Mouse (Mus musculus) embryonic facial prominence, embryonic 14.5 days (tissue): ENCODE measurements around the gene 2510009E07Rik. TPM values are rescaled to one million over a fixed set of nuclear protein-coding genes. Genes with fewer than 3 reads are reported as not detected.

Source experiments
- ATAC-seq: fragments of 200-750 bp; cut with Nextera tagmentation; 2 replicates; pipeline ENCODE4 v1.8.0; 2017; ENCODE audit warnings: low read depth, moderate number of reproducible peaks, moderate TSS enrichment
- DNase-seq: peaks from one replicate; pipeline ENCODE4 v3.0.0-alpha.2; 2015; ENCODE audit warnings: low spot score
- H3K27ac ChIP-seq: fragments of 300-500 bp; sonication (generic); replicated peaks from 2 replicates; pipeline ENCODE4 v1.5.1; 2014; ENCODE audit warnings: low read depth, mild to moderate bottlenecking, low read length, moderate library complexity
- H3K27me3 ChIP-seq: fragments of 300-500 bp; sonication (generic); replicated peaks from 2 replicates; pipeline ENCODE4 v1.6.1; 2014; ENCODE audit warnings: low read length; ENCODE audit not compliant: control insufficient read depth, insufficient read depth
- H3K36me3 ChIP-seq: fragments of 300-500 bp; sonication (generic); 2 replicates; pipeline ENCODE4 v1.6.1; 2014; ENCODE audit warnings: low read length, mixed read lengths; ENCODE audit not compliant: control insufficient read depth, insufficient read depth
- H3K4me1 ChIP-seq: fragments of 300-500 bp; sonication (generic); 2 replicates; pipeline ENCODE4 v1.6.1; 2014; ENCODE audit warnings: antibody characterized with exemption, low read length; ENCODE audit not compliant: control insufficient read depth, insufficient read depth
- H3K4me2 ChIP-seq: fragments of 300-500 bp; sonication (generic); 2 replicates; pipeline ENCODE4 v1.6.1; 2014; ENCODE audit warnings: low read depth, mild to moderate bottlenecking, low read length, moderate library complexity, mixed read lengths
- H3K4me3 ChIP-seq: fragments of 300-500 bp; sonication (generic); 2 replicates; pipeline ENCODE4 v1.5.1; 2014; ENCODE audit warnings: low read depth, mild to moderate bottlenecking, low read length
- H3K9ac ChIP-seq: fragments of 300-500 bp; sonication (generic); 2 replicates; pipeline ENCODE4 v1.6.1; 2014; ENCODE audit warnings: low read depth, mild to moderate bottlenecking, low read length, moderate library complexity, mixed read lengths
- H3K9me3 ChIP-seq: fragments of 300-500 bp; sonication (generic); 2 replicates; pipeline ENCODE4 v1.6.1; 2016; ENCODE audit warnings: low read length; ENCODE audit not compliant: control insufficient read depth
- WGBS: fragments of 180-500 bp; shearing (Covaris S2); extraction: QIAGEN DNeasy Blood & Tissue Kit; methylation state at CpG from one replicate; pipeline ENCODE4 v1.1.7; 2014; 5-methylcytosine and 5-hydroxymethylcytosine counted together
- polyA plus RNA-seq: library from polyadenylated mRNA; unstranded; fragments of >200 nt; fragmentation: Nextera tagmentation; extraction: Ambion mirVana; gene quantifications from 2 replicates; pipeline ENCODE4 v1.2.1, GENCODE M21; 2014

Gene 2510009E07Rik
- polyA plus RNA-seq, 1 experiment from 2014 or later, result 22.9 TPM

DNA sequence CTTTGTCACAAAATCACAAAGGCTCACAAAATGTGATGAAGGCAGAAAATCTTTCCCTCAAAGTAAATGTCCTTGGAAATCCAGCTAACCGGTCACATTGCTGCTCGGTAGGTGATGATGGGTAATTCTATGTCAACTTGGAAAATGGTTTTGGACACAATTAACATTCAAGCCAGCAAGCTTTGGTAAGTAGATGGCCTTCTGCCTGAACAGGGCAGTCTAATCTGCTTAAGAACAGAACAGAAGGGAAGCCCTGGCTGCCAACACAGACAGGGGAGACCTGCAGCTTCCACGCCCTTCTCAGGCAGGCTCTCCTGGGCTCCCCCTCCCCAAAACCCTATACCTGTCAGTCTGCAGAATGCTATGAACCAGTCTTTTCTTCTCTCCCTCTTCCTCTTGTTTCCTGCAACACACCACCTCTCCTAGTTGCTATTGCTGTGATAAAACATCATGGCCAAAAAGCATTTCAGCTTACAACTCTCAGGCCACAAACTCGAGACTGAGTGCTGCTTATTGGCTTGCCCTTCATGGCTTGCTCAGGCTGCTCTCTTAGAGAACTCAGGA lies 29.0 kb downstream of the 2510009E07Rik start:
- Histone ChIP-seq H3K27ac (no peak overlapping the region), H3K27me3 (peaks cover 5% of the 10 kb centered on the region; the same call in 1 of the 2 replicates), H3K4me2 (no peak overlapping the region), H3K4me1 (no peaks in the 10 kb centered on the region), H3K9ac (no peak overlapping the region), H3K4me3 (no peak overlapping the region), H3K36me3 (no peaks in the 10 kb centered on the region), H3K9me3 (0 out of 2 replicates have a peak, but pooled peaks cover 3% of the 10 kb centered on the region)
- no peak for ATAC-seq
- DNase-seq, result no peak
- WGBS, result 24% methylated on average over 4 of the region's 4 CpGs

DNA sequence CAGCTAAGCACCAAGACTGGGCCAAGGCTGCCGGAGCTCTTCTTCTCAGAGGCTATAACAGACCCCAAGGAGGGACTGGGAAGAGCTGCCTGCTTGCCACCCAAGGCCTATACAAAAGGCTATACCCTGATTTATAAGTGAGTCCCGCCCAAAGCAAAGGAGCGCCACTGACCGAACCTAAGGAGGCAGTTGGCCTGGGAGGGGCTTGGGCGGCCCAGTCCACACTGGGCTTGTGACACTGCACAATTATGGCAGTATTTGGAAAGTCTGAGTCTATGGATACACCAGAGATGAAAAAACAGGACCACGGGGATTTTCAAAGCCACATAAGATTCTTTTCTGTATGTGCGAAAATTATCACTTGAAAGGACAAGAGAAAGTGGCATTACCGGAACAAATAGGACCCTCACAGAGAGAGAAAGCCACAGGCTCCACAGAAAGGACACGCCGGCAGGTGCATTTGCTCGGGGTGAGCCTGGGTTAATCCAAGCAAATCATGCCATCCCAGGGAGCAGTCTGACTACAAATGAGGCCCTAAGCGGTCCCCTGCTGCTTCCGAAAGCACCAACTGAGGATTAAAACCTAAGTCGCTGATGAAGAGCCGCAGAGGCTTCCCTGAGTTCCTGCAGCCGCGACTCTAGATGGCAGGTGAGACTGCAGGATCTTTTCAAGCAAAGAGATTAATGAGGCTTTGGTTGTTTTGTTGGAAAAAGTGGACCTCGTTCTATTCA lies 29.7 kb downstream of the 2510009E07Rik start:
- Histone ChIP-seq H3K4me3 (no peak overlapping the region), H3K36me3 (no peaks in the 10 kb centered on the region), H3K27ac (no peak overlapping the region), H3K4me1 (no peaks in the 10 kb centered on the region), H3K27me3 (peaks cover 5% of the 10 kb centered on the region; the same call in 1 of the 2 replicates), H3K9ac (no peak overlapping the region), H3K4me2 (no peak overlapping the region), H3K9me3 (0 out of 2 replicates have a peak, but pooled peaks cover 3% of the 10 kb centered on the region)
- 21% methylated on average over 18 of the region's 18 CpGs for WGBS
- no peak for DNase-seq
- no peak for ATAC-seq

DNA sequence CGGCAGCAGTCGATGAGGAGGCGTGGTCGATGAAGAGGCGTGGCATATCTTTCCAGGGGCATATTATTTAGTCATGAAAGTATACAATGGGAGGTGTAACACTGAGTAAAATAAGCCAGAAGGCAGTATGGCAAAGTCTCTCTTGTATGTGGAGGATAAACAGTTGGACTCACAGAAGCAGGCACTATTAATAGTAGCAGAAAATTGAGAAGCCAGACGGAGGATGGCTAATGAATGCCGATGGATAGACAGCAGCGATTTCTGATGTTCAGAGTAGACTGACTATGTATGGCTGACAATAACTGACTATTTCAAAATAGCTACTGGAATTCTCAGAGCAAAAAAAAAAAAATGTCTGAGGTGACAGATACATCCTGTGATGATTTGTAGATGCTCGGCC lies 38.5 kb downstream of the 2510009E07Rik start:
- no peak overlapping the region for H3K4me2 ChIP-seq
- H3K27ac ChIP-seq, result no peak overlapping the region
- no peaks in the 10 kb centered on the region for H3K4me1 ChIP-seq
- H3K9me3 ChIP-seq, result no peaks in the 10 kb centered on the region
- ATAC-seq, result no peak
- 92% methylated on average over 9 of the region's 9 CpGs for WGBS
- peaks cover 25% of the 10 kb centered on the region for H3K36me3 ChIP-seq
- no peak for DNase-seq
- H3K27me3 ChIP-seq, result no peaks in the 10 kb centered on the region
- H3K4me3 ChIP-seq, result no peak overlapping the region
- H3K9ac ChIP-seq, result no peak overlapping the region

DNA sequence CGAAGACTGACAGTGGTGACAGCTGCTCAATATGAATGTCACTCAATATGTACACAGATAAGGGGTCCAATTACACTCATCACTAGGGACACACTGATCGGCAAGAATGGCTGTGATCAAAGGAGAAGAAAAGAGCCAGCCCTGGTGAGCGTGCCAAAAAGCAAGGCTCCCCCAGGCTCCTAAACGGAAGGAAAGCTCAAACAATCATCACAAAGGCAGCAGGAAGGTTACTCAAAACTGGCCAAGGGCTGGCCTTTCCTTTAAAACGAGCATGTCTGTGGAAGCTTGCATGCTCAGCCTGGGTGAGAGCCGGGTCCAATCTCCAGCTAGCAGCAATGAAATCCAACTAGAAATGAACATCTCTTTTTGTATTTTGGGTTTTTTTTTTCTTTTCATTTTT lies 39.2 kb downstream of the 2510009E07Rik start:
- Histone ChIP-seq H3K4me2 (no peak overlapping the region), H3K4me3 (no peak overlapping the region), H3K9ac (no peak overlapping the region), H3K27ac (no peak overlapping the region), H3K4me1 (no peaks in the 10 kb centered on the region), H3K27me3 (no peaks in the 10 kb centered on the region), H3K36me3 (peaks cover 25% of the 10 kb centered on the region), H3K9me3 (no peaks in the 10 kb centered on the region)
- DNase-seq, result no peak
- 37% methylated on average over 6 of the region's 6 CpGs for WGBS
- no peak for ATAC-seq

DNA sequence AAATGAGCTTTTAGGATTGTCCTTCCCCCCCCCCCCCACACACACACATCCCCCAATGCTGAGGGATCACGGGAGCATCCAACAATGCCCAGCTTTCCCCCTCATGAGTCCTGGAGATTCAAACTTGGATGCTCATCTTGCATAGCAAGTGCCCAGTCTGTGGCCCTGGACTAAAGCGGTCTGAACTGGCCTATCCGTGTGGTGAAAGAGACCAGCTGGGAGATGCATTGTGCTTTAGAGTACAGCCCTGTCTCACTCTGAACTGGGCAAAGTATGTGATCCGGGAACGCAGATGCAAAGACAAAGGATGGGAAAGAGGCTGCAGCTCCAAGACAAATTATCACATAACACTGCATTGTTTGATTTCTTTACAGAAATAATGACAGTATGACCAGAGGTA lies 40.1 kb downstream of the 2510009E07Rik start:
- WGBS, result 83% methylated on average over 5 of the region's 5 CpGs
- Histone ChIP-seq H3K9me3 (no peaks in the 10 kb centered on the region), H3K4me2 (no peak overlapping the region), H3K9ac (no peak overlapping the region), H3K27ac (no peak overlapping the region), H3K4me3 (no peak overlapping the region), H3K36me3 (peaks cover 24% of the 10 kb centered on the region), H3K4me1 (no peaks in the 10 kb centered on the region), H3K27me3 (no peaks in the 10 kb centered on the region)
- ATAC-seq (no peak), DNase-seq (no peak)

DNA sequence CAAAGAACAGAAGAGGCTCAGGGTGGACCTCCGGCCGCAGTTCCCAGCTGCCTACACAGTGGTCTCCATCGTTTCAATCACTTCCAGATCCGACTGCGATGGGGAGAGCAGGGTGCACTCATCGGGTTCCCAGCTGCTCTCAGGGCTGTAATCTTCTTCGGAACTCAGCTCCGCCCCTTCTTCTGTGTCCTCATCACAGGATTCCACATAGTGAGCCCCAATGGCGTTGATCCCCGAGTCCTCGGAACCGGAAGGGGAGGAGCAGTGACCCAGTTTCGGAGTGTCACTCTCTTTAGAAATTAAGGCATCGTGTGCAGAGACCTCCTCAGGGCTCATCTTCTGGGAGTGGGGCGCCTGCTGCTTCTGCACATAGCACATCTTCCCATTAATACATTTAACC lies 41.3 kb downstream of the 2510009E07Rik start:
- no peaks in the 10 kb centered on the region for H3K27me3 ChIP-seq
- DNase-seq (no peak), ATAC-seq (no peak)
- H3K9ac ChIP-seq, result no peak overlapping the region
- H3K4me1 ChIP-seq, result no peaks in the 10 kb centered on the region
- no peak overlapping the region for H3K4me3 ChIP-seq
- no peak overlapping the region for H3K27ac ChIP-seq
- H3K36me3 ChIP-seq, result peaks cover 25% of the 10 kb centered on the region
- H3K9me3 ChIP-seq, result no peaks in the 10 kb centered on the region
- H3K4me2 ChIP-seq, result no peak overlapping the region
- WGBS, result 77% methylated on average over 15 of the region's 15 CpGs

DNA sequence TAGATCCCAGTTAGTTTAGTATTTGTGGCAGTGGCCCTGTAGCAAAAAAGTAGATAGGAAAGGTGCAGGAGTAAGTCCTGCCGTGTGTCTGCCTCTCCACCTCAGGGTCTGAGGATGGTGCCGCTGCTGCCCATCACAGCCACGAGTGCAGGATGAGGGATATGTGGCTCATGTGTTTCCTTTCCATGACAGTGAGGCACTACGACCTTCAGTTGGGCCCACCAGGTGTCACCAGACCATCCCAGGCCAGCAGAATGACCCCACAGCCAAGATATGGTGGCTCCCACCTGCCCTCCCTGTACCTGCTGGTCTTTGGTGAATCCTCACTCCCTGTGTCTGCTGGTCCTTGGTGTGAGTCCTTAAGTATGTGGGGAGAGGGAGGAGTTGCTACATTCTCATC lies 43.3 kb downstream of the 2510009E07Rik start:
- H3K4me1 ChIP-seq, result no peaks in the 10 kb centered on the region
- ATAC-seq (no peak), DNase-seq (no peak)
- H3K4me3 ChIP-seq, result no peak overlapping the region
- H3K36me3 ChIP-seq, result peaks cover 31% of the 10 kb centered on the region
- no peak overlapping the region for H3K4me2 ChIP-seq
- H3K9ac ChIP-seq, result no peak overlapping the region
- no peaks in the 10 kb centered on the region for H3K27me3 ChIP-seq
- 74% methylated on average over 4 of the region's 4 CpGs for WGBS
- H3K9me3 ChIP-seq, result no peaks in the 10 kb centered on the region
- H3K27ac ChIP-seq, result no peak overlapping the region

DNA sequence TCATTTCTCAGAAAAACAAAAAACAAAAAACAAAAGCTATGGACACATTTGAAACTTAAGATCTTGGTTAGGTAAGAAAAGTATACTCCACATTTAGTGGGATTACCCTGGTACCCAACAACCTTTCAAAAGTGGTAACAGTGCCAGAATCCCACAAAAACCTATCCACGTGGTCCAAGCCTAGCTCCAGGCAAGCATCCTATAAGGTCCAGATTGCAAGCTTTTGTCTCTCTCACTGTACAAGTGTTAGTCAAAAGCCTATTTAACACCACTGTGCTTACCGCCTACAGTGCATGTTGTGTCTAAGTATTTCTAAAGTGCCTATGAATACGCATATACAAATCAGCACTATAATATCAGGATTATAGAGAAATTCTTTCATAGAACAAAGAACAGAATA lies 44.2 kb downstream of the 2510009E07Rik start:
- no peak for ATAC-seq
- H3K4me2 ChIP-seq, result no peak overlapping the region
- no peaks in the 10 kb centered on the region for H3K9me3 ChIP-seq
- no peak overlapping the region for H3K4me3 ChIP-seq
- H3K9ac ChIP-seq, result no peak overlapping the region
- H3K27me3 ChIP-seq, result no peaks in the 10 kb centered on the region
- WGBS, result 80% methylated on average over 3 of the region's 3 CpGs
- peaks cover 31% of the 10 kb centered on the region for H3K36me3 ChIP-seq
- H3K27ac ChIP-seq, result no peak overlapping the region
- DNase-seq, result no peak
- H3K4me1 ChIP-seq, result no peaks in the 10 kb centered on the region

DNA sequence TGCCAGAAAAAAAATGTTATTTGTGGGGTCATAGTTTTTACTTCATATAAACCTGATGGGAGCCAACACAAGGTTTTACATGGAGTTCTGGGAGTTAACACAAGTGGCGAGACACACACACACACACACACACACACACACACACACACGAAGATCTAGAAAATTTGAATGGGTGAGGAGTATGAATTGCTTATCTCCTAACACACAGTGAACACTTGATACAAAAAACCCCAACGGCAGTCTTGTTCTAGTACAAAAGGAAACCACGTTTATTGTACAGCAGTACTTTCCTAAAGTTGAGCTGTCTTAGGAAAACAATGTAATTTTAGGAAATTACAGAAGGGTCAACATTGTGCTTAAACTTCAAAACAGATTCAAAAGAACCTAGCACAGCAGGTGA lies 45.7 kb downstream of the 2510009E07Rik start:
- Histone ChIP-seq H3K36me3 (peaks cover 31% of the 10 kb centered on the region), H3K27ac (no peak overlapping the region), H3K9ac (no peak overlapping the region), H3K4me1 (peaks cover 6% of the 10 kb centered on the region), H3K4me3 (no peak overlapping the region), H3K27me3 (no peaks in the 10 kb centered on the region), H3K9me3 (no peaks in the 10 kb centered on the region), H3K4me2 (no peak overlapping the region)
- 84% methylated on average over 4 of the region's 4 CpGs for WGBS
- ATAC-seq, result no peak
- DNase-seq, result no peak
